Mouse (Mus musculus): ENCODE results near the gene H3f3a. TPM values are rescaled to one million over a fixed set of nuclear protein-coding genes. Genes with fewer than 3 reads are reported as not detected.

H3f3a gene
- total RNA-seq, 2 experiments from 2014 or later: 365 to 366 TPM

- DNase-seq: no peak
Observed at GRCm38 (mm10) chr1:180757956-180758520, 55.7 kb downstream of the H3f3a start.

- no peak for DNase-seq
Observed at GRCm38 (mm10) chr1:180757252-180757955, 56.3 kb downstream of the H3f3a start.

GRCm38 (mm10) chr1:180756711-180757110 lies 57.0 kb downstream of the H3f3a start:
- DNase-seq: no peak

GRCm38 (mm10) chr1:180754376-180754775 lies 59.4 kb downstream of the H3f3a start:
- no peak for DNase-seq

DNA sequence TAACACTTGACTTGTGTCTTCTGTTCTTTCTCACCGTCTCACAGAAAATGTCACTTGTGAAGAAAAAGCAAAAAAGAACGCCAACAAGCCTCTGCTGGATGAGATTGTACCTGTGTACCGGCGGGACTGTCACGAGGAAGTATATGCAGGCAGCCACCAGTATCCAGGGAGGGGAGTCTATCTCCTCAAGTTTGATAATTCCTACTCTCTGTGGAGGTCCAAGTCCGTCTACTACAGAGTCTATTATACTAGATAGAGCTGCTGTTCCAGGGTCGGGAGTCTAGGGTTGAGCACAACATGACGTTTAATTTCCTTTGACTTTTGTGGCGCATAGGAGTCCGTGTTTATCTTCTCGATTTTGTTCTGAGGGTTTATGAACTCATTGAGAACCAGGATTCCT lies 61.6 kb downstream of the H3f3a start:
- no peak for DNase-seq

Other genes with a start within 250 kb of the H3f3a start
- 100 to 1,000 TPM; 131 to 151 TPM for gene Parp1, start 245.0 kb downstream of the H3f3a start, total RNA-seq (2021)
- 1 to 10 TPM; 4.8 to 4.9 TPM for gene Lin9, start 172.8 kb downstream of the H3f3a start, total RNA-seq (2021)
- not detected for gene Mixl1, start 116.9 kb downstream of the H3f3a start, total RNA-seq (2021)
- gene Acbd3, start 87.9 kb downstream of the H3f3a start, total RNA-seq (2021): 10 to 100 TPM; 34.6 to 35.3 TPM
- 10 to 100 TPM; 23.6 to 24.0 TPM for gene Sde2, start 37.2 kb upstream of the H3f3a start, total RNA-seq (2021)
- gene Lefty2, start 79.2 kb upstream of the H3f3a start, total RNA-seq (2021): 1 to 10 TPM; 1.3 to 1.4 TPM
- gene Pycr2, start 90.3 kb upstream of the H3f3a start, total RNA-seq (2021): 10 to 100 TPM; 40.4 to 43.2 TPM
- gene Lefty1, start 121.1 kb upstream of the H3f3a start, total RNA-seq (2021): 10 to 100 TPM; 11.8 to 13.9 TPM
- gene Tmem63a, start 128.4 kb upstream of the H3f3a start, total RNA-seq (2021): 10 to 100 TPM; 18.1 to 19.6 TPM
- 10 to 100 TPM; 27.1 to 30.8 TPM for gene Ephx1, start 207.0 kb upstream of the H3f3a start, total RNA-seq (2021)
- gene 9130409I23Rik, start 237.3 kb upstream of the H3f3a start, total RNA-seq (2021): not detected